Mouse (Mus musculus) stomach, embryonic 15.5 days (tissue): ENCODE results near the gene Psmb10. TPM values are rescaled to one million over a fixed set of nuclear protein-coding genes. Genes with fewer than 3 reads are reported as not detected.
"Not testable (repeated sequence)": the region's sequence is repeated elsewhere in the genome, so short reads cannot be mapped to it uniquely, and the experiment has no call there.

ENCODE experiments used
- ATAC-seq: fragments of 200-750 bp; cut with Nextera tagmentation; 2 replicates; pipeline ENCODE4 v1.8.0; 2017; ENCODE audit warnings: low read depth, moderate number of reproducible peaks, moderate TSS enrichment; ENCODE audit not compliant: insufficient read depth, low FRiP score
- H3K27ac ChIP-seq: fragments of 300-500 bp; sonication (generic); 2 replicates; pipeline ENCODE4 v1.5.1; 2015; ENCODE audit warnings: mild to moderate bottlenecking, inconsistent platforms
- H3K27me3 ChIP-seq: fragments of 300-500 bp; sonication (generic); replicated peaks from 2 replicates; pipeline ENCODE4 v1.6.1; 2015; ENCODE audit warnings: inconsistent platforms
- H3K36me3 ChIP-seq: fragments of 300-500 bp; sonication (generic); 2 replicates; pipeline ENCODE4 v1.6.1; 2015; ENCODE audit warnings: inconsistent platforms
- H3K4me1 ChIP-seq: fragments of 300-500 bp; sonication (generic); 2 replicates; pipeline ENCODE4 v1.6.1; 2015; ENCODE audit warnings: inconsistent platforms
- H3K4me2 ChIP-seq: fragments of 300-500 bp; sonication (generic); 2 replicates; pipeline ENCODE4 v1.6.1; 2015; ENCODE audit warnings: mild to moderate bottlenecking, inconsistent platforms
- H3K4me3 ChIP-seq: fragments of 300-500 bp; sonication (generic); replicated peaks from 2 replicates; pipeline ENCODE4 v1.5.1; 2015; ENCODE audit warnings: inconsistent platforms
- H3K9ac ChIP-seq: fragments of 300-500 bp; sonication (generic); 2 replicates; pipeline ENCODE4 v1.6.1; 2015; ENCODE audit warnings: inconsistent platforms
- H3K9me3 ChIP-seq: fragments of 300-500 bp; sonication (generic); 2 replicates; pipeline ENCODE4 v1.6.1; 2016; ENCODE audit warnings: inconsistent platforms
- WGBS: fragments of 180-500 bp; shearing (Covaris S2); methylation state at CpG from one replicate; pipeline ENCODE4 v1.1.7; 2015; 5-methylcytosine and 5-hydroxymethylcytosine counted together
- polyA plus RNA-seq: library from polyadenylated mRNA; unstranded; fragments of >200 nt; fragmentation: Nextera tagmentation; extraction: Ambion mirVana; gene quantifications from 2 replicates; pipeline ENCODE4 v1.2.1, GENCODE M21; 2015

Gene Psmb10
- 61.2 and 61.4 TPM in 2 replicates for polyA plus RNA-seq

DNA sequence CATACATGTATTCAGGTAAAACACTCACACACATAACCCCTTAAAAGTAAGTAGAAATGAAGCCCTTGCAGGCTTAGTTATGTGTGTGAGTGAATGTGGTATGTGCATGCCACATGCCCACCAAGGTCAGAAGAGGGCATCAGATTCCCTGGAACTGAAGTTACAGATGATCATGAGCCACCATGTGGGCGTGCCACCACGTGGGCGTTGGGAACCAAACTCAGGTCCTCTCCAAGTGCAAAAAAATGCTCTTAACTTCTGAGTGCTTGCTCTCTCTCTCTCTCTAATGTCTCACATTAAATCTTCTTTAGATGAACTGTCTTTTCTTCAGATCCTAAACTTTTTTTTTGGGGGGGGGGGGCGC is at the start of gene Psmb10:
Psmb10 (minus strand) TSS at position 139 of the 364 bp plus-strand sequence.
- peak within 1 kb of the TSS; percentile 87 for H3K27ac ChIP-seq
- H3K4me2 ChIP-seq = peak within 1 kb of the TSS; percentile 93
- H3K9ac ChIP-seq = peak within 1 kb of the TSS; percentile 76
- H3K27me3 ChIP-seq = no peaks in the 10 kb centered on the region
- ATAC-seq = no peak
- peak within 1 kb of the TSS; percentile 96 for H3K4me3 ChIP-seq
- H3K4me1 ChIP-seq = peaks cover 16% of the 10 kb centered on the region
- WGBS = 21% methylated on average over 4 of the region's 4 CpGs
- H3K36me3 ChIP-seq = 0 out of 2 replicates have a peak, but pooled peaks cover 12% of the 10 kb centered on the region
- no peaks in the 10 kb centered on the region for H3K9me3 ChIP-seq

DNA sequence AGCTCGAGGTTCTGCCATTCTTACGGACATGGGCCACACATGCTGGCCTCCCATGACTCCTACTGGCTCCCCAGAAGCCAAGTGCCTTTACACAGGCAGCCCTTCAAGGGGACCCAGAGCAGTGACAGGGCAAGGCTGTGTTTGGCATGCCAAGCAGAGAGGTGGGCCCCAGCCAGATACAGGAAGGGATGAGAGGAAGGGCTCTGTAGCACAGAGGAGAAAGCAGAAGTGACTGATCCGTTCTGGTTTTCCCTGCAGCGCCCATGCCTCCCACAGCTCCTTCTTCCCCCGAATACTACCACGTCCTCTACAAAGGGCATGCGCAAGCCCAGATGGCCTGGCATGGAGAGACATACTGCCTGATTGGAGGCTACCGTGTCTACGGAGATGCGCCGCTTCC is 45.2 kb upstream of the Psmb10 start:
- WGBS = 72% methylated on average over 11 of the region's 11 CpGs
- H3K4me2 ChIP-seq, H3K9me3 ChIP-seq, H3K4me1 ChIP-seq, ATAC-seq, H3K9ac ChIP-seq, H3K27ac ChIP-seq, H3K27me3 ChIP-seq, H3K36me3 ChIP-seq, H3K4me3 ChIP-seq: not testable (repeated sequence)

DNA sequence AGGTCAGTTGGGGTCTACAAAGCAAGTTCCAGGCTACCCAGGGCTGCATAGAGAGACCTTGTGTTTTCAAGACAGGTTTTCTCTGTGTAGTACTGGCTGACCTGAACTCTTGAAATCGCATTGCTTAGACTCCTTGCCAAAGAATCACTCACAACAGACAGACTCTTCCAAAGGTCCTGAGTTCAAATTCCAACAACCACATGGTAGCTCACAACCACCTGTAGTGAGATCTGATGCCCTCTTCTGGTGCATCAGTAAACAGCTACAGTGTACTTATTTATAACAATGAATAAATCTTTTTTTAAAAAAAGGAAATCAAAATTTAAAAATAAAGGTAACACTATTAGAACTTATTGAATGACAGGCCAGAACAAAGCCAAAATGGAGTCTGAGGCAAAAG is 42.9 kb upstream of the Psmb10 start:
- no peaks in the 10 kb centered on the region for H3K27me3 ChIP-seq
- H3K4me2 ChIP-seq = no peak overlapping the region
- H3K4me3 ChIP-seq = no peak overlapping the region
- no peak for ATAC-seq
- H3K36me3 ChIP-seq = no peaks in the 10 kb centered on the region
- no peaks in the 10 kb centered on the region for H3K4me1 ChIP-seq
- WGBS = 91% methylated on average over 1 of the region's 1 CpGs
- H3K27ac ChIP-seq = no peak overlapping the region
- no peaks in the 10 kb centered on the region for H3K9me3 ChIP-seq
- no peak overlapping the region for H3K9ac ChIP-seq

DNA sequence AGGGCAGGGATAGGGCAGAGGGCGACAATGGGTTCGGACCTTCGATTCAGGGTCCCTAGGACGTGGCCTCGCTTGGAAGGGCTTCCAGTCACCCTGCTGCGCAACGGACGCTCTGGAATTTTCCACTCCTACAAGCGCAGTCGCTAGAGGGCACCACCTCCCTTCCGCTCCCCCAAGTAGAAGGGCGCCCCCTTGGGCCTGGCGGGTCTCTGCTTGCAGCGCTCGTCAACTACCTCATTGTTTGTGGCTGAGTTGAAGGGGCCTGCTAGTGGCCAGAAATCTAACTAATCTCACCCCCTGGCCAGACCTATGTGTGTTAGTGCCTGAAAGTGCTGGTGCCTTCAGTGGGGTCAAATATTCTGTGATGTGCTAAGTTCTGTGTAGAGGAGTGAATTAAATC is 41.1 kb upstream of the Psmb10 start, which contains the start of gene Dpep3:
Dpep3 (minus strand) TSS at position 105 of the 400 bp plus-strand sequence.
- no peak within 1 kb of the TSS for H3K27ac ChIP-seq
- WGBS = 91% methylated on average over 15 of the region's 15 CpGs
- no peaks in the 10 kb centered on the region for H3K9me3 ChIP-seq
- H3K27me3 ChIP-seq = no peaks in the 10 kb centered on the region
- H3K9ac ChIP-seq = no peak within 1 kb of the TSS
- no peaks in the 10 kb centered on the region for H3K36me3 ChIP-seq
- no peak within 1 kb of the TSS for H3K4me2 ChIP-seq
- no peak for ATAC-seq
- no peaks in the 10 kb centered on the region for H3K4me1 ChIP-seq
- H3K4me3 ChIP-seq = no peak within 1 kb of the TSS

DNA sequence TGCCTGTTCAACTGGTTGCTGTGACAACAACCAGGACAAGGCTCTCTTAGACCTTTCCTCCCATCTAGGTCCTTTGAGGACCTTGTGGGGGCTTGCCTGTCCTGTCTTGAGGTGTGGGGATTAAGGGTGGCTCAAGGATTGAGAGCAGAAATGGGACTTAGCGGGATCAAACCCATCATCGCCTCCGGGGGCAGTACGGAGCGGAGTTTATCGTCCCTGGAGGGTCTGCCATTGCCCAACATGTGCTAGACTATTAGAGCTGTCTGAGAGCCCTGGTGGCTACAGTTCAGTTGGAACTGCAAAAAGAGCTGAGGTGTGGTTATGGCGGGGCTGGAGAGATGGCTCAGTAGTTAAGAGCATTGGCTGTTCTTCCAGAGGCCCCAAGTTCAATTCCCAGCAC is 37.1 kb upstream of the Psmb10 start:
- no peak overlapping the region for H3K4me2 ChIP-seq
- H3K4me3 ChIP-seq = no peak overlapping the region
- H3K4me1 ChIP-seq = no peaks in the 10 kb centered on the region
- no peaks in the 10 kb centered on the region for H3K9me3 ChIP-seq
- WGBS = 71% methylated on average over 7 of the region's 7 CpGs
- no peak overlapping the region for H3K9ac ChIP-seq
- H3K27me3 ChIP-seq = no peaks in the 10 kb centered on the region
- H3K36me3 ChIP-seq = no peaks in the 10 kb centered on the region
- H3K27ac ChIP-seq = no peak overlapping the region
- ATAC-seq = no peak

DNA sequence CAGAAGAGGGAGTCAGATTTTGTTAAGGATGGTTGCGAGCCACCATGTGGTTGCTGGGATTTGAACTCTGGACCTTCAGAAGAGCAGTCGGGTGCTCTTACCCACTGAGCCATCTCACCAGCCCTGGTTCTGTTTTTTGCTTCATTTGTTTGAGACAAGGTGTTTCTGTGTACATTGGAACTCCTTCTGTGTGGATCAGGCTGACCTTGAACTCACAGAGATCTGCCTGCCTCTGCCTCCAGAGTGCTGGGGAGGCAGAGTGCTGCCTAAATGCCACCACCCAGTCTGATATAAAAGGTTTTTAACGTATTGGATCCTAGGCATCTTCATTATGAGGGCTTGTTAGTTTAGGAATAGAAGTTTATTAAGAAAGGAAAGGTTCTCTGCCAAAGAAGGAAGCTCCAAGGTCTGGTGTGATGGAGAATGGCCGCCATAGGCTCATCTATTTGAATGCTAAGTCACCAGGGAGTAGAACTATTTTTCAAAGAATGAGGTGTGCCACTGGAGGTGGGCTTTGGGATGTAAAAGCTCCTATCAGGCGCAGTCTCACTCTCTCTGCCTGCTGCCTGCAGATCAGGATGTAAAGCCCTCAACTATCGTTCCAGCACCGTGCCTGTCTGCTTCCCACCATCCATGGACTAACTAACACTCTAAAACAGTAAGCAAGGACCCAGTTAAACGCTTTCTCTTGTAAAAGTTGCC is 32.9 kb upstream of the Psmb10 start:
- ATAC-seq = no peak
- Histone ChIP-seq H3K4me2 (no peak overlapping the region), H3K9me3 (no peaks in the 10 kb centered on the region), H3K36me3 (no peaks in the 10 kb centered on the region), H3K27me3 (no peaks in the 10 kb centered on the region), H3K4me3 (no peak overlapping the region), H3K9ac (no peak overlapping the region), H3K27ac (no peak overlapping the region), H3K4me1 (peaks cover 10% of the 10 kb centered on the region)
- 72% methylated on average over 8 of the region's 8 CpGs for WGBS

DNA sequence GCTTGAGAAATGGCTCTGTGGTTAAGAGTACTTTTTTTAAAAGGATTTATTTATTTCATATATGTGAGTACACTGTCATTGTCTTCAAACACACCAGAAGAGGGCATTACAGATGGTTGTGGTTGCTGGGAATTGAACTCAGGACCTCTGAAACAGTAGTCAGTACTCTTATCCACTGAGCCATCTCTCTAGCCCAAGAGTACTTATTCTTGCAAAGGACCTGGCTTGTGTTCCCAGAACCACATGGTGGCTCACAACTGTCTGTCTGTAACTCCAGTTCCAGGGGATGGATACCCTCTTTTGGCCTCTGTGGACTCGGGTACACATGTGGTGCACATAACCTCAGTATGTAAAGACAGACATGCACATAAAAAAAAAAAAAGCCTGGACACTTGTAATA is 31.1 kb upstream of the Psmb10 start:
- Histone ChIP-seq H3K27ac (no peak overlapping the region), H3K9me3 (no peaks in the 10 kb centered on the region), H3K27me3 (no peaks in the 10 kb centered on the region), H3K4me3 (no peak overlapping the region), H3K36me3 (no peaks in the 10 kb centered on the region), H3K4me2 (no peak overlapping the region), H3K9ac (no peak overlapping the region), H3K4me1 (peaks cover 16% of the 10 kb centered on the region)
- WGBS = 82% methylated on average over 1 of the region's 1 CpGs
- ATAC-seq = no peak

DNA sequence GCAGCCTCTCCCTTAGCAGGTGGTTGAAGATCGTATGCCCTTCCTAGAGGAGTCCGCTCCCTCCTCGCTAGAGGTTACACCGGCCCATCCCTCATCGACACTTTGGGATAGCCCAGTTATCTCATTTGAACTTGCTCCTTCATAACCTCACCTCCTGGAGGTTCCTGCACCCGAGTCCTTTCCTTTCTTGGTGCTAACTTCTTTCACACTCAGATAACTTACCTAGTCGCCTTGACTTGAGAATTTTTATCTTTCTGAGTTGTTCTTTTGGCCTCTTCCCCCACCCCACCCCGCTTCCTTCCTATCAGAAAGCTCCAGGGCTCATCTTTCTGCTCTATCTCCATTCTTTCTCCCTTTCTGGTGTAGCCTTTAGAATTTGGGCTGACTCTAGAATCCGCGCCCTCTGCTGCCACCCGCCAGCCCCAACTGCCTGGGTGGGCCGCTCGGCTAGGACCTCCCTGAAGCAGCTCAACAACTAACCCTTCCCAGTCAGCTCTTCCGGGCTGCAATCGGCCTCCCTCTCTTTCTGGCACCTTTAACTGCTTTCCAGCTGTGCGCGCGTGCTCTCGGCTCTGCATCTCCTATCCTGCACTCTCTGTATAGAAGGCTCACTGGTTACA is 28.6 kb upstream of the Psmb10 start:
- WGBS = 10% methylated on average over 19 of the region's 19 CpGs

DNA sequence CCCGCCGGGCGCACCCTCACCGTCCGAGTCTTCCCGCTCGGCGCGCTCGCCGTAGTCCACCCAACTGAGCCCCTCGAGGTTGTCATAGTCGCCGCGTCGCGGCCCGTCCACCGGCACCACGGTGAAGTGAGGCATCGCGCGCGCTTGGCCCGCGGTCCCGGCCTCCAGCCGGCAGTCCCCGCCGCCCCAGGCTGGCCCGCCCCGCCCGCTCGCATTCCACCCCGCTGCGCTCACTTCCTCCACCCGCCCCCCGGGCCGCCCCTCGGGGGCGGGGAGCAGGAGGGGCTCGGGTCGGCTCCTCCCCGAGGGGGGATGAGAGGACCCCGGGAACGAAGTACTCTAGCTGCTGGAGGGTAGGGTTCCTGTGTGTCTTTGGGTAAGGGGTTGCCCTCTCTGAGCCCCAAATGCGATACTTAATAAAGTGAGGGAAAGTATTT is 27.7 kb upstream of the Psmb10 start, which contains the start of gene Slc12a4:
Slc12a4 (minus strand) TSS at position 193 of the 437 bp plus-strand sequence.
- ATAC-seq = peak; percentile 86
- Histone ChIP-seq H3K27ac (peak within 1 kb of the TSS; percentile 94), H3K4me3 (peak within 1 kb of the TSS; percentile 72), H3K4me2 (peak within 1 kb of the TSS; percentile 69), H3K9ac (peak within 1 kb of the TSS; percentile 80), H3K9me3 (no peaks in the 10 kb centered on the region), H3K4me1 (peaks cover 24% of the 10 kb centered on the region), H3K36me3 (no peaks in the 10 kb centered on the region), H3K27me3 (no peaks in the 10 kb centered on the region)
- WGBS = under 1% methylated on average over 44 of the region's 47 CpGs

More for the DNA sequence above, 28.6 kb upstream of the Psmb10 start:
- Histone ChIP-seq H3K9ac (no peak overlapping the region), H3K4me3 (peak overlapping the region; percentile 72), H3K27ac (peak overlapping the region; percentile 94), H3K36me3 (no peaks in the 10 kb centered on the region), H3K9me3 (no peaks in the 10 kb centered on the region), H3K4me2 (peak overlapping the region; percentile 69), H3K4me1 (peaks cover 22% of the 10 kb centered on the region), H3K27me3 (no peaks in the 10 kb centered on the region)
- peak; percentile 48; the same call in 1 of the 2 replicates for ATAC-seq

DNA sequence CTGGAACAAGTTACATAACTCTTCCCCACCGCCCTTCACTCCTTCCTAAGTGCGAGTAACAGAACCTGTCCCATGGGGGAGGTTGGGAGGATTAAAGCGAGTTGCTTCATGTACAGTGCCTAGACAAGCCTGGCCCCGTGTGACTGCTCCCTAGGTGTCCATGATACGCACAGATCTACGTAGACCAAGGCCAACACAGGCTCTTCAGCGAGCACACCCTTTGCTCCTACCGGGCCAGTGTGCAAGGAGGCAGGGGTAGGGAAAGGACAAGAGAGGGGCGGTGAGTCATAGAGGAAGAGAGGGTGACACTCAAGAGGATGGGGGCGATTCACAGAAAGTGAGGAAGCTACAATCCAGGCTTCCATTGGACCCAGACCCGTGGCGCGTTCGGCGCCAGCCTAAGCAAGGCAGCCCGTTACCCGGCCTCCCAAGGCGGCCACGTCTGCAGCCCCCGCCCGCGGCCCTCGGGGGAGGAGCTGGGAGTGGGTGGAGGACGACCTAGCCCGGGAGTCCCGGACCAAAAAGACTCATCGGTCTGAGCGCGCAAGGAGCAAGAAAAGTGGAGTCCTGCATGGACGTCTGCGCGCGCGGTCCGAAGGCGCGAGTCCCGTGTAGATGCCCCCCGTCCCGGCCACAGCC is 27.1 kb upstream of the Psmb10 start:
- peak; percentile 48 for ATAC-seq
- H3K9me3 ChIP-seq = no peaks in the 10 kb centered on the region
- peak overlapping the region; percentile 80 for H3K9ac ChIP-seq
- H3K27ac ChIP-seq = peak overlapping the region; percentile 94
- peak overlapping the region; percentile 72 for H3K4me3 ChIP-seq
- no peaks in the 10 kb centered on the region for H3K36me3 ChIP-seq
- H3K27me3 ChIP-seq = no peaks in the 10 kb centered on the region
- 2% methylated on average over 40 of the region's 40 CpGs for WGBS
- peaks cover 24% of the 10 kb centered on the region for H3K4me1 ChIP-seq
- H3K4me2 ChIP-seq = peak overlapping the region; percentile 69

DNA sequence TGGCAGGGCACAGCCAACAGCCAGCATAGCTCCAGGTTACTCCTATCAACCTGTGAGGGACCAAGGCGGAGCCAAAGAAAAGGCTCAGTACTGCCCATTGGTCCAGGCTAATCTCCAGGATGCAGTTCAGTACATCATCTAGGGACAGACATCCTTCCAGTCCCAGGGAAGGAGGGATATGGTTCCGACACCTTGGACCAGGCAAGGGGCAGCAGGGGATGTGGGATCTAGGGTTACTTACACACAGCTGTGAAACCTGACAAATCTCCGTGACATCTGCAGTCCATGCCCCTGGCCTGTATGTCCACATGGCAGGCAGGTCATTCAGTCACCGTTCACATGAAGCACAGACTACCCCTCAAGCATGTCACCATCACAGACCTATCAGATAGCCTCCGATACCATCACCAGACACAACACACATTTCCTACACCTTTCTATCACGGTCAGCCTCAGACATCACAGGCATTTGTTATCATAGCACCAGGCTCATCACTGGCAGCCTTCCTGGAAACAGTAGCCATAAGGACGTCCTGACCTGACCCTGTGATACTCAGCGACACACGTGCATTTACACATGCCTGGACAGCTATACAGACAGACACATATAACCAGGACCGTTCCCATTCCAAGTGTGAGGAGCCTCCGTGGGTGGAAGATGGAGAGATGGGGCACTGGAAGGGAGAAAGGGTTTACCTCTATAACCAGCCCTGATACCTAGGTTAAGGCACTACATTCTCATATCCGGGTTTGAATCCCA is 26.4 kb upstream of the Psmb10 start:
- Histone ChIP-seq H3K9ac (no peak overlapping the region; the same call in 1 of the 2 replicates), H3K9me3 (no peaks in the 10 kb centered on the region), H3K4me1 (peaks cover 24% of the 10 kb centered on the region), H3K4me3 (peak overlapping the region; percentile 72), H3K27ac (peak overlapping the region; percentile 94; the same call in 1 of the 2 replicates), H3K4me2 (peak overlapping the region; percentile 69), H3K36me3 (0 out of 2 replicates have a peak, but pooled peaks cover 3% of the 10 kb centered on the region), H3K27me3 (no peaks in the 10 kb centered on the region)
- WGBS = 55% methylated on average over 12 of the region's 12 CpGs
- ATAC-seq = no peak
